Mouse (Mus musculus): ENCODE measurements around the gene Mbnl2.
A peak's percentile ranks its signal among the peaks of the same experiment; 100 is the strongest.

Gene Mbnl2

DNA sequence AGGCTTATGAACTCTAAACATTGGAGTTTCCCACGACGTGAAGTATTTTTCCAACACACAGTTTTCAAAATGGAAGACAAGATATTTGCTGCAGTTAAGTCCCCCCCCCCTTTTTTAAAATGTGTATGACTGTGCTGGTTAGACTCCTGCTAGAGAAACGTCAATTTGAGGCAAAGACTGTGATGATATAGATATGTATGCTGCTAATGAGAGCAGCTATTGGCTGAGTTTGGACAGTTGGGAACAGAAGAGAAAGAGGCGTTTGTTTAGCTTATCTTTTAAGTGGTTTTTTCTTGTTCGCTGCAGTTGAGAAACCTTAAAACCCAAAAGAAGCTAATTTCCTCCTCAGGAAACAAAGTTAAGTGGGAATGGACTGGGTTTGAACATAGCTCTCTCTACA, 106.7 kb downstream of the Mbnl2 start:
- no peak for DNase-seq (ENCODE audit: low spot score)

DNA sequence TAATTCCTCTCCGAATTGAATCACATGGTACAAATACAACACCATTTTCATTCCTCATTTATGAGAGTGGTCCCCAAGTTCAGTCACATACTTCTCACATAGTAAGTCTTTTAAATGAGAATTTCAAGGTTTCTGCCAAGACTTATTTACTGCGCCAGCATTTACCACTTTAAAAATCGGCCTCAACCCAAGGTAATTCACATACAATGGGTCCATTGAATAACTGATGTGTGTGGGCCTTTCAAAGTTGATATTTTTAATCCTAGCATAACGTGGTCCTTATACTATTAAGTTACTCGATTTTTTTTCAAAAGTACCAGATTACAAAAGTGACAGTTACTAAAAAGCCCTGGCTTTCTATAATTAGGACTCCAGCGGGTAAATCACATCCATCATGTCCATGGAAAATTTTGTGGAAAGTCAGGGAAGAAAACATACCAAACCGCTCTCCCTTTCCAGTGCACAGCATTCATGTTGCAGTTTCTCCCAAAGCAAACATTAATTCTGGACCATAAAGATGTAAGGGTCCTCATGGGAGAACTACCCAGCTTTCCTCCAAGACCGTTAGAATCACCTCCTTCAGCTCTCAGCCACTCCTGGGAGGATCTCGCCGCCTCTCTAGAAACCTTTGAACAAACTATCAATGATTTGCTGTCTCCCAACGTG, 107.8 kb downstream of the Mbnl2 start:
- no peak for DNase-seq (ENCODE audit: low spot score)

DNA sequence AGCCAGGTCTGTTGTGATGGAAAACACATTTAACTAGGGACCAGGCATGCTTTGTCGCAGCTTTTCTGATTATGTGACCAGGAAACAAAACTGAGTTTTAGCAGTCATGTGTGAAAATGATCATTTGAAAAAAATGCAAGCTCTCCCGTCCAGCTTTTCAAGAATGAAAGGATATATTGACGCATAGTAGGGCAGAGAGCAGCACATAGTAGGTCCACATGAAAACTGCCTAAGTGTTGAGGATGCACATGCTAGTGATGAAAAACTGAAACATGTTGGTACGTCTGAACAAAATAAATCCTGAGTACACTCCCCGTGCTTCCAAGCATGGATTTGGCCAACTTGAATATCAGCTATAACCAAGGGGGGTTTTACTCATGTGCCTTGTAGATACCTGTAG, 109.1 kb downstream of the Mbnl2 start:
- DNase-seq (ENCODE audit: low spot score), result no peak

DNA sequence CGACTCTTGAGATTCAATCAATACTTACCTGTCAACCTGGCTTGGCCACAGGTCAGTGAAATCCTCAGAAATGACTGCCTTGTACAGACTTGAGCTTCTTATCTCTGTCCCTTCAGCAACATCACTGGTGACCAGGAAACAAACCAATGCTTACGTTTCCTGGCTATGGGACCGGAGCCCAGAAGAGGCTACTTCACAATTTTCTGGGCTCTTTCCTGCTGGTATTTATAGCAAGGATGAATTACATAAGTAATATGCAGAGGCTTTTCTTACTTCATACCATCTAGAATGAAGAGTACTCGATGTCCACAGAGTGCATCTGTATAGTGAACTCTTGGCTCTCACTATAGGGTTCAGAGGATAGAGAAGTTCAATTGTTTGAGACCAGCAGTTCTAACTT, 111.8 kb downstream of the Mbnl2 start:
- peak; percentile 59 for DNase-seq (ENCODE audit: low spot score)

DNA sequence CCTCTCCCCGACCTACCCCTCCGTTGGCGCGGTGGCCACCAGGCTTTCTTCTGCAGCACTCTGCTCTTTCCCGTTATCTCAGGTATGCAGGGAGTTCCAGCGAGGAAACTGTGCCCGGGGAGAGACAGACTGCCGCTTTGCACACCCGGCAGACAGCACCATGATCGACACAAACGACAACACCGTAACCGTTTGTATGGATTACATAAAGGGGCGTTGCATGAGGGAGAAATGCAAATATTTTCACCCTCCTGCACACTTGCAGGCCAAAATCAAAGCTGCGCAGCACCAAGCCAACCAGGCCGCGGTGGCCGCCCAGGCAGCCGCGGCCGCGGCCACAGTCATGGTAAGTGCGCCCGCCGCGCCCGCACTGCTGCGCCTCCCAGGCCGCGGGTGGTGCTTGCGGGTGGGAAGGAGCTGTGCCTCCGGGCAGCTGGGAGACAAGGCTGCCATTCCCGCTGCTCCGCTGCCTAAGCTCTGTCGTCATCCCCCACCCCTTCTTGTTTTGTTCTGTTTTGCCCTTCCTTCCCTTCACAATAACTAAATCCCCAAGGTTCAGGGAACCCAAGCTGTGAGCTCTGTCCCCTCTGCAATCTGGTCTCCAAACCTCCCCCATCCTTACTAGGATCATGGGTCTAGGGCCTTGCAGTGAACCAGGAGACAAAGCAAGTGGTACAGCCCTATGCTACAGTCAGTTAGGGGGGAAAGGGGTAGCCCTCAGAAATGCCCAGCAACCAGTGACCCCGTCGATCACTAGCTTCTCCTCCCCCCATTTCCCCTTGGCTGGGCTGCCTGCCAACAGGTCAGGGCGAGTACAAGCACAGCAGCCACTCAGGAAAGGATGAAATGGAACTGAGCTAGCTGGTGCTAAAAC, 113.6 kb downstream of the Mbnl2 start:
- no peak for DNase-seq (ENCODE audit: low spot score)

DNA sequence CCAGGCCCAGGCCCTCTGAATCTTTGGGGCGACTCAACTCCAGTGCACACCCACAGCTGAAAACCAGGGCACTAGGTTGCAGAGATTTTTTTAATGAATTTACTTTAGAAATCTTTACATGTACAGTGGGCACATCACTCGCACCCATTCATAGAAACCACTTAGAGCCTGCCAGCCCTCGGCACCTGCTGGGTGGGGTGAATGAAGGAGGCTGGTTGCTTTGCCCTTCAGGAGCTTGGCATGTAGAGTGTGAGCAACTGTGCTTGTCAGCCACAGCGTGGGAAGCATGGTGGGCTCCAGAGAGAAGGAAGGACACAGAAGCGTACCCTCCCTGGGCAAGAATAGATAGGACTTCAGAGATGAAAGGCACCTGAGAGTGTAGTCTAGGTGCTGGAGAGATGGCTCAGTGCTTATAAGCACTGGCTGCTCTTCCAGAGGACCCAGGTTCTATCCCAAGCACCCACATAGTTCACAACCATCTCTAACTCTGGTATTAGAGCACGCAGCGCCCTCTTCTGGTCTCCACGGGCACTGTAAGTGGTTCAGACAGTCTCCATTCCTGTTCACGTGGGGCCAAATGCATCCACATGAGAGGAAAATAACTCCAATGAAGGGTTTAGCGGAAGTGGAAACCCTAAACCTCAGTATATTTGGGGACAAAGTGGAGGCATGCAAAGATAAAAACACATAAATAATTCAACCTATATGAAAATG, 114.9 kb downstream of the Mbnl2 start:
- no peak for DNase-seq (ENCODE audit: low spot score)

DNA sequence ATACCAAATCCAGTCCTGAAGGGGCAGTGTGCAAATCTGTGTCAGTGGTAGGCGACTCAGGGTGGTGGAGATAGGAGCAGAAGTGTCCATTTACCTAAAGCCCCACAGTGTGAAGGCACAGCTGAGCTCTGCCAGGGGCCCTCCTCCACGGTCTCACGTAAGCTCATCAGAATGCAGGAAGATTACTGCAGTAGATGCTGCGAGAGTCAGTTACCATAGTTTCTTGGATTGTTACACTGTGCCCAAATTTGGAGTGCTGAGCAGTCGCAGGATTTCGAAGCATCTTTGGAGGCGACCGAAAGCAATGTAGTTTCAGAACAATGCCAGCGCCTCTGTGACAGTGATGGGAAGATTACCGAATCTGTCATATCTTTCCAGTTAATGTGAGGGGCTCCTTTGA, 116.2 kb downstream of the Mbnl2 start:
- DNase-seq (ENCODE audit: low spot score), result no peak

DNA sequence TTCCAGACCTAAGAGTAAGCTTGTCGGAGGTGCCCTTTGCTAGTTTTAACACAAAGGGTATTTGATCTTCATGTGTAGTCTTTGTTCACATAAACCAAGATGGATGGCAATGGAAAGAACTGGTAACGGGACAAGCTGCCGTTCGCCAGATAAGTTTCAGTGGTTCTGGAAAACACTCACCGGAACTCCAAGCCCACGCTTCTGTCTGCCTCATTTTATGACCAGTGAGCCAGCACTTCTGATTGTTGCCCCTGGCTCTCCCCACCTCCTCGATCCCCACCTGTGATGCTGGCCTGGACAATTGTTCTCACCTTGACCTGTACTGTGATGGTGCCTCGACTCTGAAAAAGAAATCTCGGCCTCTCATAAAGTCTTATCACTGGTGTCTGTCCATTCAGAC, 117.0 kb downstream of the Mbnl2 start:
- DNase-seq (ENCODE audit: low spot score), result no peak

DNA sequence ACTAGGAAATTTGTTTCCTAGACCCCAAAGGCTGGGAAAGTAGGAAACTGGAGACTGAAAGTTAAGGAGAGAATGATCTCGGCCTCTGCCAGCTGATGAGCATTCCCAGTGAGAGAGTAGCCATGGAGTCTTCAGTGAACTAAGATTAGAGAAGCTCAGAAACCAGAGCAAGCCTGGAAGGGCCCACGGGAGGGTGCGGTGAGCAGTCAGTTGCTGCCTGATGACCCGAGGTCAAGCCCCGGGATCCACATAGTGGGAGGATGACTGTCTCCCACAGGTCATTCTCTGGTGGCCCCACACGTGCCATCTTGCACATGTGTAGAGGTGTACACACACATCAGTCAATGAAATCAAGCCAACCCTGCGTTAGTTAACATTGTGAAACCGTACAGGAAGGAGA, 118.0 kb downstream of the Mbnl2 start:
- DNase-seq (ENCODE audit: low spot score), result no peak

DNA sequence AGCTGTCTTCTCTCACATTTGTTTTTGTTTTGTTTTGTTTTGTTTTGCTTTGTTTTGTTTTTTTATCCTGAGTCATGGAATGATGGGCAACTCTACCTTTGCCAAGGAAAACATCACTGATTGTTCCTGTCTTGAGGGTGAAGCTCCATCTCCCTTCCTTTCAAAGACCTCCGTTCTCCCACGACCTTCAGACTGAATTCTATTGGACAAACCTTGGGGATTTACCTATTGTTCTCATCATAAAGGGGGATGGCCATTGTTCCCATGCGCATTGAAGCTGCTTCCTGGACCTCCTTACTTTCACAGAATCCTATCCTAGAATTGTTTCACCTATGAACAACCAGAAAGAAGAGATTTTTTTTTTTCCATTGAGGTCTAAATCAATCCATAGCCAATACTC, 118.7 kb downstream of the Mbnl2 start:
- no peak for DNase-seq (ENCODE audit: low spot score)

DNA sequence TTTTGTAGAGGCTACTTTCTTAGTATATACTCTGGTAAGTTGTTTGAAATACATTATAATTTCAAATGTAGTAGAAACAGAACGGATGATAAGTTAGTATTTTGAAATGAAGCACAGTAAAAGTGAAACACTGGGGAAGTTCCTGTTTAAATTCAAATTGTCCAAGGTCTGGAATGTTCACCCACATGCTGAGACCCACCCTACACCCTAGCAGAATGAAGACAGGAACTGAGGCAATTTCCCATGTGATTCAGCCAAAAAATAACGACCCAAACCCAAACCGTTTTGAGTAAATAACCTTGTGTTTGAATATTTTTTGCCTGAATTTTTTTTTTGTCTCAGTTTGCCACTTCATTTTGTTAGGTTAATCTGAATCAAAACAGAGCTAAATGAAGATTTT, 119.4 kb downstream of the Mbnl2 start:
- DNase-seq (ENCODE audit: low spot score), result no peak

DNA sequence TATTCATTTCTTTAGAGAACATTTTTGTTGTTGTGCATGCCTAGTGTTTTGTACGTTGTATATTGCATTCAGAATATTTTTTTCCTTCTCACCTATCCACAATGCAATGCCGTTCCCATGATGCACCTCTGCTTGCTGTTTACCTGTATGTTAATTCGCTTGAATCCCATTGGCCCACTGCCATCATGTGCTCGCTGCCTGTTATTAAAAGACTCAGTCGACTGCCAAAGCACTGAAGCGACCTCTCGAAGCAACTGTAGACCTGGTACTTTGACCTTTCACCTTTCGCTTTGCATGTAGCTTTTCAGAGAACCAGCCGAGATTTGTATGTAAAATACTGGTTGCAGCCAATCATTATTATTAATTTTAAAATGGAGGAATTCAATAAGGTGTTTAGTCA, 120.0 kb downstream of the Mbnl2 start:
- DNase-seq (ENCODE audit: low spot score), result no peak

DNA sequence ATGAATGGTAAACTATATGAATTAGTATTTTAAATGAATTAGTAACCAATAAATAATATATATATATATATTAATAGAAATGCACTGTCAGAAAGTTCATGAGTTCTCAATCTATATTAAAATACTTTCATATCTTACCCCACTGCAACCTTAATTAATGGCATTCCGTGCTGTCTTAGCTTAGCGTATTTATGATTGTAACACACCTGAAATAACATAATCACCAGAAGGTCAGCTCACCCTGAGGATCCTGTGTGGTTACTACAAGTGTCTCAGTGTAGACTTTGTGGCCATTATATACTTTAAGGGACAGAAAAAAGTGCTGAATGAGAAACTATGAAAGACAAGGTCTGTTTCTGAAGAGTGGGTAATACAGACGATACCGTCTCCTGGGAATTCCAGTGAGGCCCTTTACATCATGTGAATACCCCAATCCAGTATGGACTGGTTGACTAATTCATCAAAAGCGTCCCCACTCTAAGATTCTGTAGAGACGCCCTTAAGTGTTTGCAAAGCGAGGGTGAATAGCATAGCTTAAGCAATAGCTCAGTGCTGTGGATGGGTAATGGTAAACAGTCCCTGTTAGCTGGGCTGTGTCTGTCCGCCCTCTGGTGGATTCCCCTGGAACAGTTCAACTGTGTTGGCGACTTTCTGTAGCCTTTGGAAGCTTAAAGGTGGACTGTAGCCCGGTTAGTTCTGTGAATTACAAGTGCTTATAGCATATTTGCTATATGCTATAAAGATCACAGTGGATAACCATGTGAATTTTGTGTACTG, 122.6 kb downstream of the Mbnl2 start:
- peak; percentile 85 for DNase-seq (ENCODE audit: low spot score)

DNA sequence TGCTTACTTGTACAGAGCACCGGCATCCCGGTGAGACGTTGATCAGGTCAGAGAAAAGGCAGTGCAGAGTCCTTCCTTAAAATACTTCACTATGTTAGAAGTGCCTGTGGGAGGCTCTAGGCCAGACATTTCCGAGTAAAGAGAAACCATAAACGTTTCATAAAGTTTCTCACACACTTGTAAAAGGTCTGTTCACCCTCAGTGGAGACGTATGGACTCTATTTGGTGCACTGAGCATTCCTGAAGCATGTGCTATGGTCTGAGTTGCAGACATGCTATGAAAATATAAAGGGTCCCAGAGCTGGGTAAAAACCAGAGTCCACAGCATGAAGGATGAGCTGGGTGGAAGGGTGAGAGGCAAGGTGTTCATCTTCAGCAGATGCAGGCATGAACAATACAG, 124.1 kb downstream of the Mbnl2 start:
- DNase-seq (ENCODE audit: low spot score), result no peak

DNA sequence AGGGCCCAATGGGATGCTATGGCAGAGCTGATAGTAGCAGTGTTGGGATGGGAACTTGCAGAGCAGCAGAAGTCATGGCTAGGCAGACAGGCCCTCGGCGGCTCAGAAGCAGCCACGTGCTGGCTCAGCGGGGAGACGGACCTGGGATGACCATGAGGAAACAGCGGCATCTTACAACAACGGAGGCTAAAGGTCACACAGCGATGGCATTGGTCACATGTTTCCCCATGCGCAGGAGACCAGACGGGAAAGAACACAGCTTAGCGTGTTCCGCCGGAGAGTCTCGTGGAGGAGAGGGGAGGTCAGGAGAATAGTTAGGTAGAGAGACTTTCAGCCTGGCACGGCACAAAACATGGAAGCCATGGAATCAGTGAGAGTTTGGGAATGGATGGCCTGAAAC, 125.7 kb downstream of the Mbnl2 start:
- no peak for DNase-seq (ENCODE audit: low spot score)

DNA sequence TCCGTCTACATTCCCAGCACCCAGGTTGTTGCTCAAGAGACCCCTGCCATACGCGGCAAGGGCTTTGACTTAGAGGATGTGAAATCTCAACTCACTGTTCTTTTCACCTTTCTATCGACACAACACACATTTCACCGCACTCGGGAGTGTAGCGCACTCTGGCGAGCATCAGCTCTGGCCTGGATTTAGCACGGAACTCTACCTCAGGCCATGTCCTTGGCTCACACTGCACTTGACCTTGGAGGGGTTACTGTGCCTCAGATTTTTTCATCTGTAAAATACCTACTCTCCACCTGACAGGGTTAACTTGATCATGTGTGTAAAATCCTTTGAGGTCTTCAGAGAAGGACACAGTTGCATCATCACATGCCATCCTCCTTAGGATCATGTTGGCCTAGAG, 127.2 kb downstream of the Mbnl2 start:
- no peak for DNase-seq (ENCODE audit: low spot score)

DNA sequence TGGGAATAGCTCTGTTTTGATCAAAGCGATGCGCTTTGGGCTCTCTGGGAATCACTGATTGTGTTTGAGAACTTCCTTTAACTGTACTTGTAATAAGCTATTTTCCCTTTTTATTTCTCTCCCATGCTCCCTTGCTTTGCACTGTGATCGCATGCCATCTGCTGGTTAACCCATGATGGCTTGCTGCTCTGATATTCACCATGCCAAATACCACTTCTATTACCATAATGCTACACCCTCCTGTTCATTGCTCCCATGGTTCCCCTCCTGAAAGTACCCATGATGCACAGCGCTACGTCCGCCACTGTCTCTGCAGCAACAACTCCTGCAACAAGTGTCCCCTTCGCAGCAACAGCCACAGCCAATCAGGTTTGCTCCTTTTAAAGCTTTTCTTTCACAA, 128.9 kb downstream of the Mbnl2 start:
- DNase-seq (ENCODE audit: low spot score), result no peak

DNA sequence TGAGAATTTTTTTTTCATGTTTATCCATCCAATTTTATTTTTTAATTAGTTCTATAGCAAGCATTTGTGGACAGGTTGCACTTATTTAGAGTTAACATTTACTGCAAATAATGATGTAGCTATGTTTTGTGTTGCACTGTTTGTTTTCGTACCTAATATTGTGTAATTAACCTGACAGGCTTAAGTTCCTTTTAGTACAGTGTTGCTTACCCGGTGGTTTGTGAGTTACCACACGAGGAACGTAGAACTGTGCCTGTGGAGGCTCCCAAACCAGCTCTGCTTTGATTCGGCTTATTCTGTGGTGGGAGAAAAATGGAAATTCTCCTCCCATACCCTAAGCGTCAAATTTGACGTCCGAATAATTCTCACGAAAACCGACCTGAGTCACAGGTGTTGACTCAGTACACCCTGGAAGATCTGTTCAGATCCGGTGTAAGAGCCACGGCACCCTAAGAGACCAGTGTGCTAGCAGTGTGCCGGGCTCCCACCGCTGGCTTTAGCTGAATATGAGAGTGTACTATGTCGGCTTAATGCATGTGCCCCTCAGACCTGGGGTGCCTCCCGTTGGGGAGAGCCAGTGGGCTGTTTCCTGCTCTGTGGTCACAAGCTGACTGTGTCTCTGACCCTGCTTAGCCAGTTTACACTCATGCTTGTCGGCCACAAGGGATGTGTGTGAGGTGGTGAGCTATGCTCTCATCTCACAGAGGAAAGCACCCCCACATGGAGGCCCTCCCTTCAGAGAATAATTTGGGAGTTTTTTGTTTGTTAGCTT, 129.5 kb downstream of the Mbnl2 start:
- DNase-seq (ENCODE audit: low spot score), result no peak

DNA sequence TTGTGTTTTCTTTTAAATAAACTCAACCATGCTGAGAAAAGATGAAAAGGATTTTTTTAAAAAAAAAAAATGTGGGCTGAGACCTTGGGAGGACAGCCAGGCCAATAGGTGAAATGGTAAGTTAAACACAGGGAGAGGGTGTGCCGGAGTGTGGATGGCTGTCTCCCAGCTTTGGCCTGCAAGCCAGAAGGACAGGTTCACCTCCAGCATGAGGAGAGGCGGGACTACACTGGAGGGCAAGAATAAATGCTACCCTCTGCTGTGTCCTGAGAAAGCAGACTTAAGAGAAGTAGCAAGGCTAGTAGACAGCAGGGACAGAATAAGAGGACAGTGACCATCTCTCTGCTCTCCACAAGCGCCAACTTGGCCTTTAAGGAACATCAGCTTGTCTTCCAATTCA, 130.1 kb downstream of the Mbnl2 start:
- no peak for DNase-seq (ENCODE audit: low spot score)

DNA sequence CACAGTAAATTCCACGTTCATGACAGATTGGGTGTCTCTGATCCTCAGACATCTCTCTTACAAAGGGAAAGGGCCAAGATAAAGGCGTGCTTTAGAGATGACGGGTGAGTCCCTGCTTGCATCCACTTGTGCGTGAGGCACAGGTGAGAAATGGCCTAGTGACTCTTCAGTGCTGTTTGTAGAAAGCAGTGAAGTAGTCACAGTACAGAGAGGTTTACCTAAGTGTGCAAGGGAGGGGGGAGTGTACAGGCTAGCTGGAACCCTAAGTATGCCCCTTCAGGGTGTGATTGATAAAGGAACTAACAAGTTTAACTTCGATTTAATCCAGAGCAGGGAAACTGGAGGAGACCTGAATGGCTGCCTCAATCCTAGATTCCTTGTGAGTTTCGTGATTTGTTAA, 130.8 kb downstream of the Mbnl2 start:
- no peak for DNase-seq (ENCODE audit: low spot score)

DNA sequence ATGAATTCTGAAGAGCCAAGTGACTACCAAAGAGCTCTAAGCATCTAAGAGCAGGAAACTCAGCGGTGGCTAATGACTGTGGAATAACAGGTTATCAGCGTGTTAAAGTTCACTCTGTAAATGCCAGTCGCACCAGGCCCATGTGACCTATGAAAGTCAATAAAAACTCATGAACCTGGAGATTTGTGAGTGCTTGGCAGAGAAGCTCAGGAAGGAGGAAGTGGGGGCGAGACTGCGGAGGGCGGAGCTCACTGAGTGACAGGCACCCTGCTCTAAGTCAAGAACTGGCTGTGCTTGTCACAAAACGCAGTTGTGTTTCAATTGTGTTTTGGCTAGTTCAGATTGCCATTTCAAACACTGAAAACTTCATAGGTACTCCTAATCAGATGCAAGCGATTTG, 131.4 kb downstream of the Mbnl2 start:
- DNase-seq (ENCODE audit: low spot score), result no peak

DNA sequence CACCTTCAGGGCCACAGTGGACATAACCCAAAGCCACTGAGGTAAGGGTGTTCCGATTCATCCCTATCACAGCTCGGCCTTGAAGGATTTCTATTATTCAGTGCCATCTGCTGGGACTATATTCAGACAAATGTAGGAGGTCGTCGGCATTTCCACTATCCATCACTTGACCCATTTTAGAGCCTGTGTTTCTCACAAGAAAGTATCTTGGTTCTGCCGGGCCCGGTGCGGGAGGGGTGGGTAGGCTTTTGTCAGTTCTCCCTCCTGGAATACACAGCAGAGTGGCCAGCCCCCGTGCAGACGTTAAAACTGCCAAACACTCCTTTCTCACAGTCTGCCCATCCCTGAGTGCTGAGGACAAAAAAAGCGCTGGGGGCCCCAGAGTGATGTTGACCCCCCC, 134.4 kb downstream of the Mbnl2 start:
- no peak for DNase-seq (ENCODE audit: low spot score)

Measured in adipocyte (in vitro differentiated cells).